Mouse (Mus musculus) cerebellum, adult 8-10 months (tissue): ENCODE data around the gene Osbpl11.
"Not testable (repeated sequence)": the region's sequence is repeated elsewhere in the genome, so short reads cannot be mapped to it uniquely, and the experiment has no call there.

Source experiments
- DNase-seq: peaks from one replicate; pipeline ENCODE4 v3.0.0; 2022

Osbpl11 gene

GRCm38 (mm10) chr16:33184901-33185260, at the start of gene Osbpl11:
TSS of gene Osbpl11 (plus strand) at chr16:33185071.
- DNase-seq, result peak; percentile 95

DNA sequence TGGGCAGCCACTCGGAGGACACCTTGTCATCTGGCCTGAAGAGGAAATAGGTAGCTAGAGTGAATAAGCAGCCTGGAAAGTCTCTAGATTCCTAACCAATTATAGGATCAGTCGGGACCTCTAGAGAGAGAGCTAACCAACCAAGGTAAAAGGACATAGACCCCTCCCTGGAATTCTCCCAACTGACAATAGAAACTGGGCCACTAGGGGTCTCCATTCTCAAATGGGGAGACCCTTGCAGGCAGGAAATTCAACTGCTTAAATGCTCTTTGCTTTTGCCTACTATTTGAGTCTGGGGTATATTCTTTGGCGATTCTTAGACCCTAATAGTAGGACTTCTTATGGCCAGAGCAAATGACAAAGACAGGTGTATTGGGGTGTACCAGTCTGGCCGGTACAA, 49.7 kb upstream of the Osbpl11 start:
- DNase-seq, result no peak

GRCm38 (mm10) chr16:33139061-33139460, 45.8 kb upstream of the Osbpl11 start:
- DNase-seq, result not testable (repeated sequence)

DNA sequence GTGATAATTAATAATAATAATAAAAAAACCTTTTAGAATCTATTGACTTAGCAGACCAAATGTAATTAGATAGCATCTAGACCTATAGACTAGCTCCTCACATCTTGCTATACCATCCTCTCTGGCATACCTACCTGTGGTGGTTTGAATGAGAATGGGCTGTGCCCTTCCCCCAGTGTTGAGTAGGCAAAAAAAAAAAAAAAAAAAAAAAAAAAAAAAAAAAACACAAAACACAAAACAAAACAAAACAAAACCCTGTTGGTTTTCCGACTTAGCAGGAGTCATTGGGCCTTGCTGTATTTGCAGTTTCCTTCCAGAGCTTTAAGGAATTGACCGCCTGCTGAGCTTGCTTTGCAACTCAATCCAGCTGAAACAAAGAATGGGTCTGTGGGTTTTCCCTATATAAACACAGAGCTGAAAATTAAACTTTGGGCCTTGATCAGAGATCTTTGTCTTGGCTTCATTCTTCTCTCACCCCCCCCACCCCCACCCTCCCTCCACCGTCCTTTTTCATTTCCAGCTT, 43.1 kb upstream of the Osbpl11 start:
- no peak for DNase-seq

DNA sequence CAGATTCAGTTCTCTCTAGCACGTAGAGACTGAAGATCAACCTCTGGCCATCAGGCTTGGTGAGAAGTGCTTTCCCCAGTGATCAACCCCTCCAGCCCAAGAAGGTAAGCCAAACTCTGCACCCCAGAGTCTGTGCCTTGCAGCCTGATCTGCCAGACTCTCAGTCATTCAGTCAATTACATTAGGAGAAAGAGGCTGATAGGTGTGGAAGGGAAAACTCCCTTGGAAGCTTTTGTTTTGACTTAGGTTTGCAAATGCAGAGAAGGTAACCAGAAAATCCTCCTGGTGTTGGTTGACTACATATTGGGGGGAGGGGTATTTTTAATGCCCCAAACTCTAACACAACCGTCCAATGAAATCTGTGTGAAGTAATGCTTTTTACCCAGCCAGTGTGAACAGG, 41.4 kb upstream of the Osbpl11 start:
- no peak for DNase-seq

DNA sequence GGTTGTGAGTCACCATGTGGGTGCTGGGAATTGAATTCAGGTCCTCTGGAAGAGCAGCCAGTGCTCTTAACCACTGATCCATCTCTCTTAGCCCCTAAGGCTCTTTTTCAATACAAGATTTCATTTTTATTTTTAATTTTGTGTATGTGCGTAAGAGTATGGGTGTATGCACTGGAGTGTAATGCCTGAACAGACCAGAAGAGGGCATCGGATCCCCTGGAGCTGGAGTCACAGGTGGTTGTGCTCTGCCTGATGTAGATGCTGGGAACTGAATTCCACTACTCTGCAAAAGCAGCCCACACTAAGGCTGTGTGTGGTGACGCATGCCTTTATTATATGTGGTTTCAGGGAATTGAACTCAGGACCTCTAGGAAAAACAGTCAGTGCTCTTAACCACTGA, 38.7 kb upstream of the Osbpl11 start:
- DNase-seq, result no peak

GRCm38 (mm10) chr16:33148135-33148534, 36.7 kb upstream of the Osbpl11 start:
- no peak for DNase-seq

GRCm38 (mm10) chr16:33150875-33151274, 34.0 kb upstream of the Osbpl11 start:
- DNase-seq, result not testable (repeated sequence)

GRCm38 (mm10) chr16:33151558-33151957, 33.3 kb upstream of the Osbpl11 start:
- DNase-seq, result peak; percentile 26

DNA sequence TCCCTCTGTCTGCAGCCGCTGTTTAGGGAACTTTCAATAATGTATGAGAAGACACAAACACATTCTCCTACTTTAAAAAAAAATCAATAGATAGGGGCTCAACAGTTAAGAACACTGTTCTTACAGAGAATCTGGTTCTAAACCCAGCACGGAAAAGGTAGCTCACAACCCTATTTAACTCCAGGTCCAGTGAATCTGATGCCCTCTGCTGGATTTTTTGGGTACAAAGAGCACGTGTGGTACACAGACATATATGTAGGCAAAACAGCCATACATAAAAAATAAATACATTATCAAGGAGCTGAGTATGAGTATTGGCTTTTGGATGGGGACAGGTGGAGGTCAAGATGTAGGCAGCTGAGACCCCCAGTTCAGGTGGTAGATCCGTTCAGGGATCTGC, 29.9 kb upstream of the Osbpl11 start:
- no peak for DNase-seq

GRCm38 (mm10) chr16:33158006-33158405, 26.9 kb upstream of the Osbpl11 start:
- DNase-seq, result no peak

DNA sequence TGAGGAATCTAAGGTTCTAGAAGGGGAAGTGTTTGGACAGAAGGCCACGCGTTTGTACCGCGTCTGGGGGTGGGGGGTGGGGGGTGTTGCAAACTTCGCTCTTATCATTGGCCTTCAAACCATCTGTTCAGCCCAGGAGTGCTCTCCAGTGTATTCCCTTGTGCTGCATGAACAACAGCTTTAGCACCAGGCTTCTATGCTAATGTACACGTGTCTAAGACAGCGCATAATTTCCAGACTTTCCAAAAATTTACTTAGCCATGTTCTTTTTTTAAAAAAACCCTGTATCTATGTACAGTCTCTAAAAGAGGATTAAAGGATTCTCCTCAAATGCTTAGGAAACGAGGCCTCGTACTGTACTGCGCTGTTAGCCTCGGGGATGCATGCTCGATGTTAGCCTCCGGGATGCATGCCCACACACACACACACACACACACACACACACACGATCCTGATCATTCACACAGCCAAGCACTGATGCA, 26.2 kb upstream of the Osbpl11 start:
- no peak for DNase-seq

GRCm38 (mm10) chr16:33159363-33159762, 25.5 kb upstream of the Osbpl11 start:
- DNase-seq, result no peak

DNA sequence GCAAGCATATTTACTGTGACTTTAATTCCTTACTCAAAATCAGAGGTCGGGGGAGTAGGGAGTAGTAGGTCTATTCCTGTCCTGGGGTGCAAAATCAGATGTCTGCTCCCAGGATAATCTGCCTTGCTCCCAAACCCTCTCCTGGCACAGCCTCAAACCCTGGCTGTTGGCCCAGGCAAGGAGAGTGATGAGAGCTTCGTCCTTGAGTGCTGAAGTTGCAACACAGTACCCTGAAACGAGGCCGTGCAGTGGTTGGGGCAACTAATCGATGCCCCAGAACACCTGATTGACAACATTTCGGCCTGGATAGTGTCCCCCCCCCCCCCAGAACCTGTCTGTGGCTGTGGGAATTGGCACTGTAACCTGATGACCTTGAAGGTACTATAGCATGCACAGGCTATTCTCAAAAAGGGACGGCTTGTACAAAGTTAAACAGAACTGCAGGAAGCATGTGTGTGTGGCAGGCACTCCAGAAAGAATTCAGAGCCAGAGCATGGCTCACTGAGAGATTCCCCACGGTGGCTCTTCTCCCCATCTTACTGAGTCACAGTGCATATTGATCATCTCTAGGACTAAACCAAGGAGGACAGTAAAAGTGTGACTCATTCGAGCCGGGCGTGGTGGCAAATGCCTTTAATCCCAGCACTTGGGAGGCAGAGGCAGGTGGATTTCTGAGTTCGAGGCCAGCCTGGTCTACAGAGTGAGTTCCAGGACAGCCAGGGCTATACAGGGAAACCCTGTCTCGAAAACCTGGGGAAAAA, 21.4 kb upstream of the Osbpl11 start:
- DNase-seq, result no peak

- DNase-seq, result not testable (repeated sequence)
Observed at GRCm38 (mm10) chr16:33166284-33166683, 18.6 kb upstream of the Osbpl11 start.

DNA sequence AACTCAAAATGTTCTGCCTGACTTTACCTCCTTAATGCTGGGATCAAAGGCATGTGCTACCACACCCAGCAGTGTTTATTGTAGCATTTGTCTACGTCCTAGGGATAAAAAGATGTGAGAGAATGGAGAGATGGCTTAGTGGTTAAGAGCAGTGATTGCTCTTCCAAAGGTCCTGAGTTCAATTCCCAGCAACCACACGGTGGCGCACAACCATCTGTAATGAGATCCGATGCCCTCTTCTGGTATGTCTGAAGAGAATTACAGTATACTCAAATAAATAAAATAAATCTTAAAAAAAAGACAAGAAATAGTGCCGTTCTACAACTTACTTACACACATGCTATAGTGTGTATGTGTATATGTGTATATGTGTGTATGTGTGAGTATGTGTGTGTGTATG, 17.3 kb upstream of the Osbpl11 start:
- DNase-seq, result no peak

GRCm38 (mm10) chr16:33169471-33170034, 15.3 kb upstream of the Osbpl11 start:
- no peak for DNase-seq

DNA sequence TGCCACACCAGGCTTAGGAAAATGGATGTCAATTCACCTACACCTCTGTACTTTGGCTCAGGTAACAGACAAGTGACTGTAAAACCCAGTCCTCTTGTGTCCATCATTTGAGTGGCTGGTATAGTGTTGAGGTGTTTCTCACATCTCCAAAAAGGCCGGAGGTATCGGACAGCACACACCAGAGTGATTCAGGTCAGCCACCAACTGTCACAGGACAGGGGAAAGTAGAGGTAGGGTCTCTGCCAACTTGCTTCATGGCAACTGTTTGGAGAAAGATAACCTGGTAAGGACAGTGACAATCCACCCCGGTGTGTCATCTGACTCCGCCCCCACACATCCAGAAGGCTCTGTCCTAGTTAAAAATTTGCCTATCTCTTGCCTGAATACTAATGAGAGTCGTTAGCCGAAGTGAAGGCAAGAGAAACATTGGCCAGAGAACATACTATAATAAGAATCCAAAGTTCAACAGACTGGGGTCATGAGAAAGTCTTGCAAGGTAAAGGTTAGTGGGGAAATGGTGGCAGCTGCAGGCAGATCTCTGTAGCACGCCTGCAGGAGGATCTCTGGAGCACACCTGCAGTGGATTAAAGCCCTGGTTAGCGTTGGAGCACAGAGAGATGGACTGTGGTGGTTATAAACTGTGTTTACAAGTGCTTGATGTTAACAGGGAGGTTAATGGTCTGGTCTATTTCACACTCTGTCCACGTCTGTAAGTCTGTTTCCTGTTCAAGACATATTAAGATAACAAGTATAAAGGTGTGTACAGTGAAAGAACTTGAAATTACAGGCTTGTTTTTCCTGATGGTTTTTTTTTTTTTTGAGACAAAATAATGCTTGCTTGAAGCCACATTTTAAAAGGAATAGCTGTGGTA, 13.9 kb upstream of the Osbpl11 start:
- DNase-seq, result no peak

DNA sequence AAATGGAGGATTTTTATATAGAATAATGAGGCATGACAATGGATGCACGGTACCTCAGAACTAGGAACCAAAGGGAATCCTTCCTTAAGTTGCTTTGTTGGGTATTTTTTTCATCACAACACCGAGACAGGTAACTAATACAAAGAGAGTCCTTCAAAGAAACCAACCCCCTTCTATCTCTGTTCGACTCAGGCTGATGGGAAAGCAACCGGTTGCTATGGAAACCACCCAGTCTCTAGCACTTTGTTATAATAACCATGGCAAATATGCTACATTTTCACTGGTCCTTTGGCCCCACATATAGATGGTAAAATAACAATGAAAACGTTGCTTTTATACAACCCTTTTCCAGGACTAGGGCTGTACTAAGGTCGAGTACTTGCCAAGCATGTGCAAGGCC, 13.1 kb upstream of the Osbpl11 start:
- DNase-seq, result no peak

GRCm38 (mm10) chr16:33173151-33173550, 11.7 kb upstream of the Osbpl11 start:
- no peak for DNase-seq

GRCm38 (mm10) chr16:33174695-33175094, 10.2 kb upstream of the Osbpl11 start:
- DNase-seq, result no peak

- not testable (repeated sequence) for DNase-seq
Observed at GRCm38 (mm10) chr16:33176831-33177230, 8.0 kb upstream of the Osbpl11 start.

- no peak for DNase-seq
Observed at GRCm38 (mm10) chr16:33177722-33178121, 7.1 kb upstream of the Osbpl11 start.
